Mouse (Mus musculus): ENCODE measurements around the gene Lrr1. TPM values are rescaled to one million over a fixed set of nuclear protein-coding genes. Genes with fewer than 3 reads are reported as not detected.
A peak's percentile ranks its signal among the peaks of the same experiment; 100 is the strongest.

The Lrr1 gene
- polyA plus RNA-seq (2014; fragmentation: Nextera tagmentation; extraction: Ambion mirVana), result 29.8 and 30.9 TPM in 2 replicates

GRCm38 (mm10) chr12:69168461-69169106 lies at the start of gene Lrr1:
Gene Lrr1, plus strand, starts transcription at chr12:69168814.
- Histone ChIP-seq H3K27ac (ENCODE audit: low read depth) (peak within 1 kb of the TSS; percentile 65), H3K9me3 (ENCODE audit: low read depth, low read length) (no peaks in the 10 kb centered on the region), H3K4me3 (ENCODE audit: low read depth, low read length) (peak within 1 kb of the TSS; percentile 81), H3K9ac (peak within 1 kb of the TSS; percentile 71), H3K36me3 (ENCODE audit: insufficient read depth) (peaks cover 10% of the 10 kb centered on the region), H3K4me1 (ENCODE audit: insufficient read depth) (peaks cover 5% of the 10 kb centered on the region), H3K4me2 (peak within 1 kb of the TSS; percentile 86), H3K27me3 (ENCODE audit: insufficient read depth, low read length) (no peaks in the 10 kb centered on the region)
- WGBS, result under 1% methylated on average over 40 of the region's 40 CpGs
- ATAC-seq (ENCODE audit: insufficient read depth) (peak; percentile 96), DNase-seq (peak; percentile 91)
- TF ChIP-seq CTCF (IDR thresholded peaks at IDR 0.05; ENCODE audit: low read depth), result no peak

GRCm38 (mm10) chr12:69119908-69120307 lies 48.7 kb upstream of the Lrr1 start:
- H3K27me3 ChIP-seq (ENCODE audit: insufficient read depth, low read length), result no peaks in the 10 kb centered on the region
- no peak overlapping the region for H3K27ac ChIP-seq (ENCODE audit: low read depth)
- H3K4me3 ChIP-seq (ENCODE audit: low read depth, low read length), result no peak overlapping the region
- no peaks in the 10 kb centered on the region for H3K4me1 ChIP-seq (ENCODE audit: insufficient read depth)
- no peak overlapping the region for H3K4me2 ChIP-seq
- 83% methylated on average over 6 of the region's 6 CpGs for WGBS
- H3K9ac ChIP-seq, result no peak overlapping the region
- no peaks in the 10 kb centered on the region for H3K9me3 ChIP-seq (ENCODE audit: low read depth, low read length)
- no peaks in the 10 kb centered on the region for H3K36me3 ChIP-seq (ENCODE audit: insufficient read depth)
- DNase-seq (no peak), ATAC-seq (ENCODE audit: insufficient read depth) (no peak)
- no peak for TF ChIP-seq CTCF (IDR thresholded peaks at IDR 0.05; ENCODE audit: low read depth)

- H3K4me2 ChIP-seq, result no peak overlapping the region
- no peak for ATAC-seq (ENCODE audit: insufficient read depth)
- H3K9me3 ChIP-seq (ENCODE audit: low read depth, low read length), result no peaks in the 10 kb centered on the region
- DNase-seq, result no peak
- no peak for TF ChIP-seq CTCF (IDR thresholded peaks at IDR 0.05; ENCODE audit: low read depth)
- no peaks in the 10 kb centered on the region for H3K27me3 ChIP-seq (ENCODE audit: insufficient read depth, low read length)
- H3K36me3 ChIP-seq (ENCODE audit: insufficient read depth), result no peaks in the 10 kb centered on the region
- H3K9ac ChIP-seq, result no peak overlapping the region
- 85% methylated on average over 11 of the region's 11 CpGs for WGBS
- H3K4me3 ChIP-seq (ENCODE audit: low read depth, low read length), result no peak overlapping the region
- H3K4me1 ChIP-seq (ENCODE audit: insufficient read depth), result no peaks in the 10 kb centered on the region
- H3K27ac ChIP-seq (ENCODE audit: low read depth), result no peak overlapping the region
Measured at GRCm38 (mm10) chr12:69122801-69123200, 45.8 kb upstream of the Lrr1 start.

GRCm38 (mm10) chr12:69125066-69125465 lies 43.5 kb upstream of the Lrr1 start:
- ATAC-seq (ENCODE audit: insufficient read depth) (no peak), DNase-seq (no peak)
- Histone ChIP-seq H3K9me3 (ENCODE audit: low read depth, low read length) (no peaks in the 10 kb centered on the region), H3K9ac (no peak overlapping the region), H3K36me3 (ENCODE audit: insufficient read depth) (no peaks in the 10 kb centered on the region), H3K4me2 (no peak overlapping the region), H3K27ac (ENCODE audit: low read depth) (no peak overlapping the region), H3K27me3 (ENCODE audit: insufficient read depth, low read length) (no peaks in the 10 kb centered on the region), H3K4me1 (ENCODE audit: insufficient read depth) (no peaks in the 10 kb centered on the region), H3K4me3 (ENCODE audit: low read depth, low read length) (no peak overlapping the region)
- 73% methylated on average over 5 of the region's 5 CpGs for WGBS
- no peak for TF ChIP-seq CTCF (IDR thresholded peaks at IDR 0.05; ENCODE audit: low read depth)

- Histone ChIP-seq H3K4me3 (ENCODE audit: low read depth, low read length) (no peak overlapping the region), H3K9ac (no peak overlapping the region), H3K27me3 (ENCODE audit: insufficient read depth, low read length) (no peaks in the 10 kb centered on the region), H3K4me1 (ENCODE audit: insufficient read depth) (no peaks in the 10 kb centered on the region), H3K4me2 (no peak overlapping the region), H3K9me3 (ENCODE audit: low read depth, low read length) (no peaks in the 10 kb centered on the region), H3K36me3 (ENCODE audit: insufficient read depth) (no peaks in the 10 kb centered on the region), H3K27ac (ENCODE audit: low read depth) (no peak overlapping the region)
- TF ChIP-seq CTCF (IDR thresholded peaks at IDR 0.05; ENCODE audit: low read depth), result no peak
- no peak for ATAC-seq (ENCODE audit: insufficient read depth)
- DNase-seq, result peak; percentile 31
- 84% methylated on average over 5 of the region's 5 CpGs for WGBS
Measured at GRCm38 (mm10) chr12:69127170-69127569, 41.4 kb upstream of the Lrr1 start.

- no peaks in the 10 kb centered on the region for H3K27me3 ChIP-seq (ENCODE audit: insufficient read depth, low read length)
- DNase-seq (no peak), ATAC-seq (ENCODE audit: insufficient read depth) (no peak)
- H3K4me1 ChIP-seq (ENCODE audit: insufficient read depth), result no peaks in the 10 kb centered on the region
- no peak overlapping the region for H3K4me2 ChIP-seq
- H3K27ac ChIP-seq (ENCODE audit: low read depth), result no peak overlapping the region
- TF ChIP-seq CTCF (IDR thresholded peaks at IDR 0.05; ENCODE audit: low read depth), result no peak
- no peaks in the 10 kb centered on the region for H3K9me3 ChIP-seq (ENCODE audit: low read depth, low read length)
- 81% methylated on average over 3 of the region's 3 CpGs for WGBS
- H3K9ac ChIP-seq, result no peak overlapping the region
- no peaks in the 10 kb centered on the region for H3K36me3 ChIP-seq (ENCODE audit: insufficient read depth)
- no peak overlapping the region for H3K4me3 ChIP-seq (ENCODE audit: low read depth, low read length)
Measured at GRCm38 (mm10) chr12:69127626-69128025, 41.0 kb upstream of the Lrr1 start.

GRCm38 (mm10) chr12:69129634-69130310 lies 38.8 kb upstream of the Lrr1 start:
- no peak overlapping the region for H3K27ac ChIP-seq (ENCODE audit: low read depth)
- ATAC-seq (ENCODE audit: insufficient read depth) (peak; percentile 53; the same call in 1 of the 2 replicates), DNase-seq (peak; percentile 6)
- H3K4me1 ChIP-seq (ENCODE audit: insufficient read depth), result no peaks in the 10 kb centered on the region
- peak overlapping the region; percentile 46 for H3K4me2 ChIP-seq
- no peak overlapping the region for H3K9ac ChIP-seq
- H3K27me3 ChIP-seq (ENCODE audit: insufficient read depth, low read length), result no peaks in the 10 kb centered on the region
- no peaks in the 10 kb centered on the region for H3K36me3 ChIP-seq (ENCODE audit: insufficient read depth)
- WGBS, result 33% methylated on average over 18 of the region's 18 CpGs
- no peak for TF ChIP-seq CTCF (IDR thresholded peaks at IDR 0.05; ENCODE audit: low read depth)
- no peak overlapping the region for H3K4me3 ChIP-seq (ENCODE audit: low read depth, low read length)
- H3K9me3 ChIP-seq (ENCODE audit: low read depth, low read length), result no peaks in the 10 kb centered on the region
